Mouse (Mus musculus): ENCODE measurements around the gene Cdkal1.

DNA sequence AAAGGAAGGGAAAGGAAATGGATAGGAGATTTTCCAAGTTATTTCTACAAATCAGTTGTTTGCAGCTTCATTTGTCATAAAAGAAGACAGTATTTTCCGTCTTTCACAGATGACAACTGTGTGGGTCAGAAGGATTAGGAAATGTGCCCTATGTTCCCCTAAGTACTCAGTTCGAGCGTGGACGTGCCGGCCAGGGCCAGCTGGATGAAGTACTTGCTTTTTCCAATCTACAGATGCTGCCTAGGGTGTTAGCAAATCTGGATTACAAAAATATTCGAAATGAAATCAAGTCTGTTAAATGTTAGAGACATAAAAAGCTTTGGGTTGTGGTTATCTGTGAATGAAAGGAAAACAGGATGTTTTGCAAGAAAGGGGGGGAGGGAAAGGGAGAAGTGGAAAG is 444.3 kb downstream of the Cdkal1 start:
- no peak for TF ChIP-seq POLR2A (IDR thresholded peaks at IDR 0.05; ENCODE audit: control insufficient read depth, extremely low read depth, insufficient read depth, low read length, poor library complexity)
- no peak for TF ChIP-seq CTCF (IDR thresholded peaks at IDR 0.05; ENCODE audit: borderline replicate concordance, control insufficient read depth, extremely low read depth, insufficient read depth, low read length, poor library complexity)

Measured in thymus, adult 2 months (tissue).